Mouse (Mus musculus) lung, embryonic 14.5 days (tissue): ENCODE results near the gene Pdlim5. TPM values are rescaled to one million over a fixed set of nuclear protein-coding genes. Genes with fewer than 3 reads are reported as not detected.

Experiments
- ATAC-seq: fragments of 200-750 bp; cut with Nextera tagmentation; 2 replicates; pipeline ENCODE4 v1.8.0; 2017; ENCODE audit warnings: mild to moderate bottlenecking, moderate TSS enrichment, moderate library complexity; ENCODE audit not compliant: insufficient read depth
- DNase-seq: peaks from one replicate; pipeline ENCODE4 v3.0.0-alpha.2; 2015
- H3K27ac ChIP-seq: fragments of 300-500 bp; sonication (generic); 2 replicates; pipeline ENCODE4 v1.5.1; 2014; ENCODE audit warnings: low read depth, mild to moderate bottlenecking, moderate library complexity
- H3K27me3 ChIP-seq: fragments of 300-500 bp; sonication (generic); 2 replicates; pipeline ENCODE4 v1.6.1; 2014; ENCODE audit warnings: low read length, control low read depth; ENCODE audit not compliant: insufficient read depth
- H3K36me3 ChIP-seq: fragments of 300-500 bp; sonication (generic); 2 replicates; pipeline ENCODE4 v1.6.1; 2014; ENCODE audit warnings: control low read depth; ENCODE audit not compliant: insufficient read depth
- H3K4me1 ChIP-seq: fragments of 300-500 bp; sonication (generic); 2 replicates; pipeline ENCODE4 v1.6.1; 2014; ENCODE audit warnings: antibody characterized with exemption, control low read depth; ENCODE audit not compliant: insufficient read depth
- H3K4me2 ChIP-seq: fragments of 300-500 bp; sonication (generic); 2 replicates; pipeline ENCODE4 v1.6.1; 2014; ENCODE audit warnings: mild to moderate bottlenecking
- H3K4me3 ChIP-seq: fragments of 300-500 bp; sonication (generic); 2 replicates; pipeline ENCODE4 v1.5.1; 2014; ENCODE audit warnings: low read depth, low read length
- H3K9ac ChIP-seq: fragments of 300-500 bp; sonication (generic); 2 replicates; pipeline ENCODE4 v1.6.1; 2014
- H3K9me3 ChIP-seq: fragments of 300-500 bp; sonication (generic); 2 replicates; pipeline ENCODE4 v1.6.1; 2016; ENCODE audit warnings: low read depth, low read length, control low read depth
- CTCF ChIP-seq: IDR thresholded peaks from 2 replicates; pipeline ENCODE4 v1.5.1; 2016; ENCODE audit warnings: antibody characterized with exemption, low read depth
- WGBS: fragments of 180-500 bp; shearing (Covaris S2); extraction: QIAGEN DNeasy Blood & Tissue Kit; methylation state at CpG from one replicate; pipeline ENCODE4 v1.1.7; 2014; 5-methylcytosine and 5-hydroxymethylcytosine counted together
- polyA plus RNA-seq: library from polyadenylated mRNA; unstranded; fragments of >200 nt; fragmentation: Nextera tagmentation; extraction: Ambion mirVana; gene quantifications from 2 replicates; pipeline ENCODE4 v1.2.1, GENCODE M21; 2014

Pdlim5 gene
- polyA plus RNA-seq, 1 experiment from 2014 or later = 19.0 TPM

GRCm38 (mm10) chr3:142239298-142239697 is 156.2 kb downstream of the Pdlim5 start:
- ATAC-seq (no peak), DNase-seq (no peak)
- H3K4me3 ChIP-seq = no peak overlapping the region
- H3K4me1 ChIP-seq = no peaks in the 10 kb centered on the region
- no peak overlapping the region for H3K9ac ChIP-seq
- no peaks in the 10 kb centered on the region; the same call in 1 of the 2 replicates for H3K36me3 ChIP-seq
- no peak overlapping the region for H3K4me2 ChIP-seq
- 85% methylated on average over 2 of the region's 2 CpGs for WGBS
- H3K9me3 ChIP-seq = no peaks in the 10 kb centered on the region
- H3K27me3 ChIP-seq = no peaks in the 10 kb centered on the region
- no peak for TF ChIP-seq CTCF
- no peak overlapping the region for H3K27ac ChIP-seq

GRCm38 (mm10) chr3:142238260-142239046 is 157.0 kb downstream of the Pdlim5 start:
- no peak overlapping the region for H3K27ac ChIP-seq
- DNase-seq (no peak), ATAC-seq (no peak)

GRCm38 (mm10) chr3:142237621-142238020 is 157.9 kb downstream of the Pdlim5 start:
- no peak overlapping the region for H3K4me2 ChIP-seq
- H3K4me1 ChIP-seq = no peaks in the 10 kb centered on the region
- H3K27me3 ChIP-seq = no peaks in the 10 kb centered on the region
- 79% methylated on average over 5 of the region's 5 CpGs for WGBS
- H3K9me3 ChIP-seq = no peaks in the 10 kb centered on the region
- no peak overlapping the region for H3K4me3 ChIP-seq
- H3K27ac ChIP-seq = no peak overlapping the region
- no peaks in the 10 kb centered on the region; the same call in 1 of the 2 replicates for H3K36me3 ChIP-seq
- TF ChIP-seq CTCF = no peak
- no peak overlapping the region for H3K9ac ChIP-seq
- ATAC-seq (no peak), DNase-seq (no peak)

More at GRCm38 (mm10) chr3:142238260-142239046, 157.0 kb downstream of the Pdlim5 start:
- Histone ChIP-seq H3K36me3 (no peaks in the 10 kb centered on the region; the same call in 1 of the 2 replicates), H3K9me3 (no peaks in the 10 kb centered on the region), H3K4me3 (no peak overlapping the region), H3K9ac (no peak overlapping the region), H3K4me2 (no peak overlapping the region), H3K4me1 (no peaks in the 10 kb centered on the region), H3K27me3 (no peaks in the 10 kb centered on the region)
- 79% methylated on average over 10 of the region's 10 CpGs for WGBS
- no peak for TF ChIP-seq CTCF

- no peak overlapping the region for H3K4me3 ChIP-seq
- H3K9ac ChIP-seq = no peak overlapping the region
- H3K4me2 ChIP-seq = no peak overlapping the region
- no peak for TF ChIP-seq CTCF
- H3K27ac ChIP-seq = no peak overlapping the region
- no peaks in the 10 kb centered on the region for H3K4me1 ChIP-seq
- H3K9me3 ChIP-seq = no peaks in the 10 kb centered on the region
- ATAC-seq (no peak), DNase-seq (no peak)
- 82% methylated on average over 16 of the region's 16 CpGs for WGBS
- H3K27me3 ChIP-seq = no peaks in the 10 kb centered on the region
- no peaks in the 10 kb centered on the region for H3K36me3 ChIP-seq
Measured at GRCm38 (mm10) chr3:142233606-142234465, 161.7 kb downstream of the Pdlim5 start.

- Histone ChIP-seq H3K4me3 (no peak overlapping the region), H3K27ac (no peak overlapping the region), H3K36me3 (no peaks in the 10 kb centered on the region), H3K4me2 (no peak overlapping the region), H3K4me1 (no peaks in the 10 kb centered on the region), H3K9ac (no peak overlapping the region), H3K27me3 (no peaks in the 10 kb centered on the region), H3K9me3 (no peaks in the 10 kb centered on the region)
- TF ChIP-seq CTCF = no peak
- ATAC-seq (no peak), DNase-seq (no peak)
- WGBS = 73% methylated on average over 7 of the region's 7 CpGs
Measured at GRCm38 (mm10) chr3:142228665-142229064, 166.8 kb downstream of the Pdlim5 start.

DNA sequence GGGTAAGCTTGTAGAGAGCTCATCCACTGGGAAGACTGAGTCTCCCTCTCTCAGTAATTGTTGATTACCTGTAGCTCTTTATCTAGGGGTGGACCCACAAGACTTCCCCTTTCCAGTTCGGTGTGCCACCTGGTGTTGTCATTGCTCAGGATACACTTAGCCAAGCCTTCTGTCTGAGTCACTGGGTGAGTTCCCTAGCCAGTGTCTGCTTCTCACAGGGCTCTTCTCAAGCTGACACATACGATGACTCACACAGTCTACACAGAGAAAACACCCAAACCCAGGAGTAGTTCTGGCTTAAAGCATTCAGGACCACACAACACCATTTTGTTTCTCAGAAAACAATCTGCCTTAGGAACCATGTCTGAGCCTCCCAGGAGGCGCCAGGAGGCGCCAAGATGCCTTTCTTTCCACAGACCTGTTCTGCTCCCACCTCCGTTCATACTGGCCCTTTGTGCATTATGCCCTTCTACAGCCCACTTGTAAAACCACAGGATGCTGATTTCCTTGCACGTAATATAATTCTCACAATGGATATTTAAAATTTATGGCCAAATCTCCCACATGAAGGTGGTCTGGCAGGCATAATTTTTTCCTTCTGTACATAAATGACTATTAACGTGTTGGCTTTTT is 172.9 kb downstream of the Pdlim5 start:
- no peaks in the 10 kb centered on the region for H3K4me1 ChIP-seq
- H3K4me3 ChIP-seq = no peak overlapping the region
- no peak for TF ChIP-seq CTCF
- H3K27me3 ChIP-seq = no peaks in the 10 kb centered on the region
- no peak overlapping the region for H3K4me2 ChIP-seq
- no peaks in the 10 kb centered on the region for H3K36me3 ChIP-seq
- H3K9ac ChIP-seq = no peak overlapping the region
- ATAC-seq (no peak), DNase-seq (no peak)
- no peaks in the 10 kb centered on the region for H3K9me3 ChIP-seq
- no peak overlapping the region for H3K27ac ChIP-seq
- 83% methylated on average over 7 of the region's 7 CpGs for WGBS

- Histone ChIP-seq H3K9ac (no peak overlapping the region), H3K4me3 (no peak overlapping the region), H3K9me3 (no peaks in the 10 kb centered on the region), H3K27me3 (no peaks in the 10 kb centered on the region), H3K36me3 (no peaks in the 10 kb centered on the region), H3K27ac (no peak overlapping the region), H3K4me2 (no peak overlapping the region), H3K4me1 (no peaks in the 10 kb centered on the region)
- DNase-seq (no peak), ATAC-seq (no peak)
- no peak for TF ChIP-seq CTCF
- 85% methylated on average over 9 of the region's 9 CpGs for WGBS
Measured at GRCm38 (mm10) chr3:142219910-142220309, 175.6 kb downstream of the Pdlim5 start.
